Mouse (Mus musculus) C2C12 (cell line): Measurements from ENCODE around the gene Neurl2. TPM values are rescaled to one million over a fixed set of nuclear protein-coding genes. Genes with fewer than 3 reads are reported as not detected.
"Not testable (repeated sequence)": the region's sequence is repeated elsewhere in the genome, so short reads cannot be mapped to it uniquely, and the experiment has no call there.

Experiments
- H3K27me3 ChIP-seq: one replicate; pipeline ENCODE4 v1.6.1; 2011; ENCODE audit not compliant: control insufficient read depth, insufficient read depth, insufficient read length
- H3K36me3 ChIP-seq: one replicate; pipeline ENCODE4 v1.6.1; 2011; ENCODE audit not compliant: control insufficient read depth, insufficient read depth
- H3K4me3 ChIP-seq: one replicate; pipeline ENCODE4 v1.5.1; 2011; ENCODE audit warnings: mild to moderate bottlenecking, control low read depth; ENCODE audit not compliant: poor library complexity, insufficient read depth, severe bottlenecking
- H3K79me2 ChIP-seq: one replicate; pipeline ENCODE4 v1.6.1; 2011; ENCODE audit not compliant: control insufficient read depth, insufficient read depth
- H3K79me3 ChIP-seq: one replicate; pipeline ENCODE4 v1.6.1; 2011; ENCODE audit warnings: low read depth, control low read depth
- H3ac ChIP-seq: one replicate; pipeline ENCODE3; 2011; ENCODE audit warnings: low read depth; ENCODE audit not compliant: control insufficient read depth, insufficient read length
- CEBPB ChIP-seq: IDR thresholded peaks from one replicate; pipeline ENCODE4 v1.6.1; 2011; ENCODE audit warnings: low read depth, mild to moderate bottlenecking, control low read depth, moderate library complexity
- CTCF ChIP-seq: IDR thresholded peaks from one replicate; pipeline ENCODE4 v1.5.1; 2011; ENCODE audit not compliant: control insufficient read depth, insufficient read depth, insufficient read length
- FOSL1 ChIP-seq: IDR thresholded peaks from one replicate; pipeline ENCODE4 v1.8.0; 2011; ENCODE audit warnings: mild to moderate bottlenecking, low read length; ENCODE audit not compliant: poor library complexity, insufficient read depth, severe bottlenecking
- MAX ChIP-seq: IDR thresholded peaks from one replicate; pipeline ENCODE4 v1.6.1; 2011; ENCODE audit warnings: mild to moderate bottlenecking, control low read depth
- MYOD1 ChIP-seq: IDR thresholded peaks from one replicate; pipeline ENCODE4 v1.6.1; 2011; ENCODE audit warnings: low read depth; ENCODE audit not compliant: control insufficient read depth, insufficient read length
- MYOG ChIP-seq: IDR thresholded peaks from one replicate; pipeline ENCODE4 v1.6.1; 2011; ENCODE audit not compliant: control insufficient read depth, insufficient read length; ENCODE audit errors: extremely low read depth
- USF1 ChIP-seq: IDR thresholded peaks from one replicate; pipeline ENCODE4 v1.6.1; 2011; ENCODE audit warnings: low read depth, mild to moderate bottlenecking, control low read depth, moderate library complexity
- polyA plus RNA-seq: library from polyadenylated mRNA; unstranded; fragments of >200 nt; fragmentation: generic; extraction: Trizol; gene quantifications from one replicate; pipeline ENCODE4 v1.2.1, GENCODE M21; 2012; ENCODE audit warnings: missing spikeins

The Neurl2 gene
- polyA plus RNA-seq, 1 experiment: 11.3 TPM

- H3K4me3 ChIP-seq: no peak overlapping the region
- no peaks in the 10 kb centered on the region for H3K27me3 ChIP-seq
- H3K36me3 ChIP-seq: peaks cover 50% of the 10 kb centered on the region
- peaks cover 35% of the 10 kb centered on the region for H3K79me2 ChIP-seq
- no peak for TF ChIP-seq MYOD1
- TF ChIP-seq MAX: no peak
- no peak for TF ChIP-seq MYOG
- TF ChIP-seq CEBPB: no peak
- TF ChIP-seq CTCF: no peak
- no peak for TF ChIP-seq USF1
- TF ChIP-seq FOSL1: no peak
- H3ac ChIP-seq: no peak overlapping the region
- peaks cover 20% of the 10 kb centered on the region for H3K79me3 ChIP-seq
These were observed 32.8 kb downstream of the Neurl2 start for GRCm38 (mm10) chr2:164800252-164801004.

GRCm38 (mm10) chr2:164798554-164798953 is 34.7 kb downstream of the Neurl2 start:
- not testable (repeated sequence) for H3K4me3 ChIP-seq, H3ac ChIP-seq, H3K27me3 ChIP-seq
- Histone ChIP-seq H3K79me3 (peaks cover 11% of the 10 kb centered on the region), H3K79me2 (peaks cover 24% of the 10 kb centered on the region), H3K36me3 (peaks cover 64% of the 10 kb centered on the region)

- Histone ChIP-seq H3K4me3 (no peak overlapping the region), H3ac (no peak overlapping the region), H3K36me3 (peaks cover 74% of the 10 kb centered on the region), H3K79me2 (no peaks in the 10 kb centered on the region), H3K79me3 (no peaks in the 10 kb centered on the region), H3K27me3 (no peaks in the 10 kb centered on the region)
- TF ChIP-seq USF1 (no peak), MYOD1 (no peak), MAX (no peak), CEBPB (no peak), FOSL1 (no peak), CTCF (no peak), MYOG (no peak)
These were observed 37.4 kb downstream of the Neurl2 start for GRCm38 (mm10) chr2:164795868-164796267.

GRCm38 (mm10) chr2:164794293-164794692 is 39.0 kb downstream of the Neurl2 start:
- Histone ChIP-seq H3K79me3 (no peaks in the 10 kb centered on the region), H3ac (no peak overlapping the region), H3K27me3 (no peaks in the 10 kb centered on the region), H3K36me3 (peaks cover 74% of the 10 kb centered on the region), H3K79me2 (no peaks in the 10 kb centered on the region), H3K4me3 (no peak overlapping the region)
- TF ChIP-seq MYOG (no peak), CTCF (peak; percentile 56), CEBPB (no peak), FOSL1 (no peak), USF1 (no peak), MAX (peak; percentile 42), MYOD1 (no peak)

- Histone ChIP-seq H3K79me3 (no peaks in the 10 kb centered on the region), H3K4me3 (no peak overlapping the region), H3ac (no peak overlapping the region), H3K79me2 (no peaks in the 10 kb centered on the region), H3K36me3 (peaks cover 74% of the 10 kb centered on the region), H3K27me3 (no peaks in the 10 kb centered on the region)
- no peak for TF ChIP-seq MYOG
- TF ChIP-seq CTCF: no peak
- no peak for TF ChIP-seq MYOD1
These were observed 39.5 kb downstream of the Neurl2 start for GRCm38 (mm10) chr2:164793772-164794171.

- Histone ChIP-seq H3K79me2 (peaks cover 2% of the 10 kb centered on the region), H3ac (no peak overlapping the region), H3K27me3 (no peaks in the 10 kb centered on the region), H3K4me3 (no peak overlapping the region), H3K36me3 (peaks cover 77% of the 10 kb centered on the region), H3K79me3 (no peaks in the 10 kb centered on the region)
- TF ChIP-seq CTCF (peak; percentile 3), MYOD1 (no peak), MYOG (no peak), CEBPB (no peak)
These were observed 40.0 kb downstream of the Neurl2 start for GRCm38 (mm10) chr2:164793236-164793635.
